Mouse (Mus musculus) CH12.LX (cell line): ENCODE measurements around the gene Elovl7.

Source experiments
- CTCF ChIP-seq, 2 experiments: IDR thresholded peaks in 1 of 2; conservative IDR thresholded peaks in 1 of 2; 2 replicates each; pipeline ENCODE4 v1.5.1; 2011 to 2012; ENCODE audit warnings: low read depth in 2 of 2, low read length in 2 of 2, improper control_type of control experiment in 1 of 2, inconsistent platforms in 1 of 2, mild to moderate bottlenecking in 1 of 2, moderate library complexity in 1 of 2
- MAFK ChIP-seq: IDR thresholded peaks from 2 replicates; pipeline ENCODE4 v1.6.1; 2011; ENCODE audit warnings: low read length, improper control_type of control experiment; ENCODE audit not compliant: insufficient replicate concordance
- MAX ChIP-seq: IDR thresholded peaks from 2 replicates; pipeline ENCODE4 v1.6.1; 2011; ENCODE audit warnings: low read length, improper control_type of control experiment

GRCm38 (mm10) chr13:108208090-108208489 lies 6.1 kb upstream of the Elovl7 start:
- TF ChIP-seq CTCF (conservative IDR thresholded peaks at IDR 0.05 in 1 of 2, IDR thresholded peaks at IDR 0.05 in 1 of 2; ENCODE audit: low read depth in 2 of 2, low read length in 2 of 2) (no peak), MAFK (no peak), MAX (no peak)
